Mouse (Mus musculus): ENCODE data around the gene Syde2.
"Not testable (repeated sequence)": the region's sequence is repeated elsewhere in the genome, so short reads cannot be mapped to it uniquely, and the experiment has no call there.

Syde2 gene

DNA sequence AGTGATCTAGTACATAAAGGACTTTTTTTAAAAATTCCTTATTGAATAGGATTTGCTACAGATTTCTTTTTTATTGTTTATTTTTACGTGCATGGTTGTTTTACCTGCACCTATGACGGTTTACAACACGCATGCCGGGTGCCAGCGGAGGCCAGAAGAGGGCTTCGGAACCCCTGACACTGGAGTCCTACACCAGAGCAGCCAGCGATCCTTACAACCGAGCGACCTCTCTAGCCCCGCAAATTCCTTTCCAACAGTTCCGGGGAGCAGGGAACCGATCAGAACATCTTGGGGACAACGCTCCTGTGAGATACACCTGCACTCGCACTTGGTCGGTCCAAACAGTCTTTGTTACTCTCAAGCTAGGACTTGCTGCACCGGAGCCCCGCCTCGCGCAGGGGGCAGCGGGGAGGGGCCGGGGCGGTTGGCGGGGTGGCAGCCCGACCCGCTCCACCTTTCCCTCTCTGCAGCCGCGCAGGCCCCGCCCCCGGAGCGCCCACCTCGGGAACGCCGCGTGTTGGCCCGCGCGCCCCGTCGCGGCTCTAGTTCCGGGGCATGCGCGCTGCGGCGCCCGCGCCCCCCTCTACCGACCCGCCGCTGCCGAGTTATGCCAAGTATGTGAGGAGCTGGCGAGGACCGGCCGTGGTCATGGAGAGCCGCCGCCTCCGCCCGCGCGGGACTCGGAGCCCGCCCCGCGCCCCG is at the start of gene Syde2:
Gene Syde2, plus strand, starts transcription at position 603 of the 702 bp plus-strand sequence.
- peak; percentile 7 for DNase-seq (ENCODE audit: low spot score)

DNA sequence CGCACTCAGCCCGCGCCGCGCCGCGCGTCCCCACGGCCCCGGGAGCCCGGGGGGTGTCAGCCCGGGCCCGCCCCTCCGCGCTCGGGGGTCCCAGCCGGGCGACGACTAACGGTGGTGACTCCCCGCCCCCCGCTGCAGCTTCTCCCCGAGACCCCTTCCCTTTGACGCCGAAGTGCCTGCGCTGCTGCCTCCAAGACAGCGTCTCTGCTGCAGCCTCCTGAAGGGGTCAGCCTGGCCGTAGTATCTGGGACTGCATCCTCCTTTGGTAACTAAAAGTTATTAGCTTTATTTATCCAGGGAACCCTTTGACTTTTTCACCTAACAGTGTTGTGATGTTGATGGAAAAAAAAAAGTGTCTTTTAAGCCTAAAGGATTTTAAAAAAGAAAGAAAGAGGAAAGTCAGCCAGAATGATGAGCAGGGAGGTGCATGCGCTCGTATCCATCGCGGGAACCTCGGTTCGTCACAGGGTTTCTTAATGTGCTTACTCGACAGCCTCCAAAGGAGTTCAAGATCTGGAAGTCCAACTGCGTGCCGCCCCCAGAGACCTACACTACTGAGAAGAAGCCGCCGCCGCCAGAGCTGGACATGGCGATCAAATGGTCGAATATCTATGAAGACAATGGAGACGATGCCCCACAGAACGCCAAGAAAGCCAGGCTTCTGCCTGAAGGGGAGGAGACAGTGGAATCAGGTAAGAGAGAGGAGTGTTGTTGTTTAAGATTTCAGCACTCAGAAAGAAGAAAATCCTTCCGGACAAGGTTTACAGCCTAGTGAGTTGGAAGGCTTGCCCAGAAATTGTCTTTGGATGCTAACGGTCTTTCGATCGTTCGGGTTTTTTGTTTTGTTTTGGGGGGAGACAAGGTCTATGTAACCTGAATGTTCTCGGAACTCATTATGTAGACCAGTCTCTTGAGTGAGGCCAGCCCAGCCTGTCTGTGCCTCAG is 49.0 kb upstream of the Syde2 start:
- DNase-seq (ENCODE audit: low spot score): no peak

DNA sequence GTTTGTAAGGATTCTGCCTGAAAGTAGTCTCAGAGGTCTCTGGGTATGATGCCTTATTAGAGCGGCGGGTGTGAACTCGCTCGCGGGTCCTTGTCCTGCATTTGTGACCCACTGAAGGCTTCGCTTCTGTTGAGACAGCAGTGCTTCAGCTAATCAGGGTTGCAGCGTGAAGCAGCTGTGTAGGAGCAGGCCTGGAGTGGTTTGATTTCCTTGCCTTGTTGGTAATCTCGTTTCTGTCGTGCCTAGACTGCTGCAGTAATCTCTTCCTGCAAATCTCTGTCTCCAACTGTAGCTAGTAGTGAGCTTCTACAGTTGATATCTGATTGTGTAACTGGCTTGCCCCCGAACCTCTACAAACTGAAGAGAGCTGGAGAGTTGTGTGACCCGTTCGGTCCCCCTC is 48.3 kb upstream of the Syde2 start:
- no peak for DNase-seq (ENCODE audit: low spot score)

DNA sequence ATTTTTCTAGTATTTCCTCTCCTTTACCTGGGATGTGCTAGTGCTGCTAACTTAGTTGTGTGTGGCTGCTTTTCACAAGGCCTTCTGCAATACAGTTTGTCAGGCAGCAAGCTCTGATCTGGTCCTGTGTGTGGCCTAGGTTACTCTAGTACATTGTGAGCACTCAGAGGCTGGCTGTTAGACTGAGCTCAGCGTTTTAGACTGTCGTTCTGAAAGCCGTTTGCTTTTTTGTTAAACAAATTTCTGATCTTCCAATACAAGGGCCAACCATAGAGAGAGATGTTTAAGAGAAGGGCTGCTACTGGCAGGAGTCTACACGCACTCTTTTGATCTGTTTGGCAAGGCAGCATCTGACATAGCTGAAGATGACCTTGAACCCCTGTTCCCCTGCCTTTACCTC is 47.7 kb upstream of the Syde2 start:
- DNase-seq (ENCODE audit: low spot score): no peak

DNA sequence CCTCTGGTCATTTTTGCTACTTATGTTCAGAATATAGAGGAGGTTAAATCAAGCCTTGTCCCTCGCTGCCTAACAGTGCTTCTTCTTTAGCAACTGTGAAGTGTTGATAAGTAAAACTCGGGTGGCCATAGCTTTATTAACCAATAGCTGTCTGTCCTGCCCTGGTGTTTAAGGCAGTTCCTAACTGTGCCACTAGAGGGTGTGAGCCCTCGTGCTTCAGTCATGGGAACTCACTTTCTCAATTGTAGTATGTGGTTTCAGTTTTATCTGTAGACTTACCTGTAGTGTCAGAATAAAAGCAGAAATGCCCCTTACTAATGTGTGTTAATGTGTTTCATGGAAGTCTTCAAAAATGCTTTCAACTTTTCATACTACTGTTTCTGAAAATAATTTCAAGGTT is 45.7 kb upstream of the Syde2 start:
- peak; percentile 51 for DNase-seq (ENCODE audit: low spot score)

DNA sequence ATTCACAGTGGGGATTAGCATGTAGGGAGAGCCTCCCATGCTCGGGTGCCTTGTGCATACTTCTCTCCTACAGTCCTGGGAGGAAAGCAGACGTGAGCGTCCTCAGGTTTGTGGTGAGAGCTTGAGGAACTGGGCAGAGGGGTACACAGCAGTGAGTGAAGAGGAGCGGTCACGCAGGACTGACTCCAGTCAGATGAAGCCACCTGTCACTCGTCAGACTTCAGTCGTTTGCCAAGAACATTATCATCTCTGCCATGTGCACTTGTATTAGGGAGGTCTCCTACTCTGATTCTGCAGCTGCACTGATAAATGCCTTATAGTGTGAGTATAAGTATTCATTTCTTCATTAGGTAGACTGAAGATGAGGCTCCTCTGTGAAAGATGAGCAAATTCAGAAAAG is 43.3 kb upstream of the Syde2 start:
- DNase-seq (ENCODE audit: low spot score): no peak

DNA sequence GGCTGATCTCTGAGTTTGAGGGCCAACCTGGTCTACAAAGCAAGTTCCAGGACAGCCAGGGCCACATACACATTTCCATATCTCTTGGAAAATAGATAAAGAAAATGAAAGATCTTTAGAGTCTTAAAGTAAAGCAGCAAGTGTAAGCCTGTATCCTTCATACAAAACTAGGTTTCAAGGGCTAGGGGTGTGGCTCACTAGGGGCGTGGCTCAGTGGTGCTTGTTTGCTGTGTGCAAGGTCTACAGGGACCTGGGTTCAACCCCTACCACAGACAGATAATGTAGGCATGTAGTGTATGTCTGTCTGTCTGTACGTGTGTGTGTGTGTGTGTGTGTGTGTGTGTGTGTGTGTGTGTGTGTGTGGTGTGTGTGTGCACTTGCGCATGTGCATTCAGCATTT is 41.8 kb upstream of the Syde2 start:
- DNase-seq (ENCODE audit: low spot score): no peak

DNA sequence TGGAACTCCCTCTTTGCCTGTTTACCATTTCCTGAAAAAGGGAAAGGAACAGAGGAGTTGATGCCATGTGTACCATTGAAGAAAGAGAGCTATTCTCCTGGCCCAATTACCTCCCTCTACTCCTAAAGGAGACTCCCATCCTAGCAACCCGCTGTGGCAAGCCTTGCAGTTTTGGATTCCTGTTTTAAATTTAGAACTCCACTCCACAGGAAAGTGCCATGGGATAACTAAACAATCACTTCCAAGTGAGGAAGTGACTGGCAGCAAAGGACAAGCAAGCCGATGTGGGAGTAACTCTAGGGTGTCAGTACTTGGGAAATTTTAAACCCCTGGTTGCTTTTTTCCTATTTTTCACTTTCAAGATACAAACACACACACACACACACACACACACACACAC is 41.0 kb upstream of the Syde2 start:
- no peak for DNase-seq (ENCODE audit: low spot score)

DNA sequence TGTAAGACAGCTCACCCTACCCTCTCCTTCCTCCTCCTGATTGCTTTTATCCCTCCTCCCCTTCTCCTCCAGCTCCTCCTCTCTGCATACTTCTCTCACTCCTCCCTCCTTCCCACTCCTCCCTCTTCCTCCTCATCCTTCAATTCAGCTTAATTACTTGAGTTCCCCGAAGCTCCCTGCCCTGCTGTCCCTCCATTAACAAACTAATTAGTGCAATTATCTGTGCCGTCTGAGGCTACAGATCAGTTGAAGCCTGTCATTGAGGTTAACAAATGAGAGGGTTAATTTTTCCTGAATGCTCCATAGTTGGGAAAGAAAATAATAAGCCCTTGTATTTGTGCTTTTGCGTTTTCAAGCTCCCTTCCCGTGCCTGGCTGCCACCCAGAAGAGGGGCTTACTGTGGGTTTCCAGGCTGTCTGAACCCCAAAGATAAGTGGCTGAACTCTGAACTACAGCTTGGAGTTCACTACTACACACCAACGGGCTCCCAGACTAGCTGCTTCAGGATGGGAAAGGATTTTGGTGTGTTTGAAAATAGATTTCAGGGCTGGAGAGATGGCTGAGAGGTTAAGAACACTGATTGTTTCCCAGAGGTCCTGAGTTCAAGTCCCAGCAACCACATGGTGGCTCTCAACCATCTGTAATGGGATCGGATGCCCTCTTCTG is 40.0 kb upstream of the Syde2 start:
- no peak for DNase-seq (ENCODE audit: low spot score)

DNA sequence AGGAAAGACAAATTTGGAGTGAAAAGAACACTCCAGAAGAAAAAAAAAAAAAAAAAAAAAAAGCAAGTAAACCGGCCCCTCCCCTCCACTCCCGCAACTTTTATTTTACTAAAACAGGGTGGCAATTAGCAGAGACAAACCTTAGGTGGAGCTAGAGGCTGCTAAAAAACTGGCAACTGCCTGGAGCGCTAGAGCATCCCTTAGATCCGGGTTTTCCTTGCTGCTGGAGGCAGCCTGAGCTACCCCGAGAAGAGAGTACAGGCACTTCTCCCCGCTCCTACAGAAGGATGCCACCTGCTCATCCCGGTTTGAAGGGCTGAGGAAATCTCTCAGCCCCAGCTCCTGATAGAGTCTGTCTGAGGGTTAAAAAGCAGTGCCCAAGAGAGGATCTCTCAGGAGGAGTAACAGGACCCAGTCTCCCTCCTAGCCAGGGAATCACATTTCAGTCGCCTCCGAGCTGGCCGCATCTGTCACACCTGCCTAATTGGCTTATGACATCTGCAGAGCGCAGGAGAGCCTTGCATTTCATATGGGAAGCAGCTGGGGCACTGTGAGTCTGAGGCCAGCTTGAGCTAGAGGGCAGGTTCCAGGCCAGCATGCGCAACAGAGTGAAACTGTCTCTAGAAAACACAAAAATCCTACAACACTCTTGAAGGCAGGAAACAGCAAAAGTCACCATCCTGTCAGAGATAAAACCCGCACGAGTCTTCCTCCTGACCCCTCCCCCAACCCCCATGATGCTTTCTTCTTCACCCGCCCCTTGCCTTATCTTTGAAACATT is 37.4 kb upstream of the Syde2 start:
- peak; percentile 30 for DNase-seq (ENCODE audit: low spot score)

DNA sequence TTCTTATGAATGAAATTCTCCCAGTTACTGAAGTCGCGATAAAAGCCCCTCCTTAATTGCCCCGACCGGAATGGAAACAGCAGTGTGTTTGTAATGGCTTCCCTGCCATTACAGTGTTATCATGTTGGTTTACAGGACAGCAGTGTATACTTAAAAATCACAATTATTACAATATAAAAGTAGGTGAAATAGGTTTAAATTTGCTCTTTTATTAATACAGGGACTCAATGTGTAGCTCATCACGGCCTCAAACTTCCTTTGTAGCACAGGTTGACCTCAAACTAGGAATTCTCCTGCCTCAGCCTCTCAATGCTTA is 36.9 kb upstream of the Syde2 start:
- no peak for DNase-seq (ENCODE audit: low spot score)

DNA sequence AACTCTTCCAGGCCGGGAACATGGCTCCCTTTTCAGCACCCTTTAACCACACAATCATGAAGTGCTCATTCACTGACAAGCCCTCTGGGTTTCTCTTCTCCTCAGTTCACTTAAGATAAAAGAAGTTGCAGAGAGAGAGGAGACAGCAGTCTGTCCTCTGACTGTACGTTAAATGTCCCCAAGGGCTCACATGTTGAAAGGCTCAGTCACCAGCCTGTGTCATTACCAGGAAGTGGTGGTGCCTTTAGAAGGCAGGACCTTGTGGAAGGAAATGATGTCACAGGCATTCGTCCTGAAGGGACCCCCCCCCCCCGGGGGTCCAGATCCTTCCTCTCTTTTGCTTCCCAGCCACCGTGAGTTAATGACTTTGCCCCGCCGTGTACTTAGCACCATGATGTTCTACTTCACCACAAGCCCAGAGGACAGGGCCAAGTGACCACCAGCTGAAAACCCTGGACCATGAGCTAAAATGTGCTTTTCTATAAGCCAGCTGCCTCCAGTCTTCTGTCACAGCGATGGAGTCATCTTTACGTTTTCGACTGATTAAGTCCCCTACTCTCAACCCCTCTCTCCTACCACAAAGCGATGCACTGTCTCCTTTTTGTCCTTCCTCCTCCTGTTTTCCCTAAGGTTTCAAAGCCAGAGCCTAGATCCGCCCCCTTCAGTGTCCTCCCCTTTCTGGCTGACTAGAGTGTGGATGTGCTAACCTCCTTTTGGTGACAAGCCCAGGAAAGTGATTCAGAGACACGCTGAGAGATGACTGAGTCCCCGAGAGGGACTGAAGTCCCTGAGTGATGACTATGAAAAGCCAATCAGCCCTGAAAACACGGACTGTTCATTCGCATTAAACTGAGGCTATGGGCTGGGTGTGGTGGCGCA is 36.1 kb upstream of the Syde2 start:
- no peak for DNase-seq (ENCODE audit: low spot score)

DNA sequence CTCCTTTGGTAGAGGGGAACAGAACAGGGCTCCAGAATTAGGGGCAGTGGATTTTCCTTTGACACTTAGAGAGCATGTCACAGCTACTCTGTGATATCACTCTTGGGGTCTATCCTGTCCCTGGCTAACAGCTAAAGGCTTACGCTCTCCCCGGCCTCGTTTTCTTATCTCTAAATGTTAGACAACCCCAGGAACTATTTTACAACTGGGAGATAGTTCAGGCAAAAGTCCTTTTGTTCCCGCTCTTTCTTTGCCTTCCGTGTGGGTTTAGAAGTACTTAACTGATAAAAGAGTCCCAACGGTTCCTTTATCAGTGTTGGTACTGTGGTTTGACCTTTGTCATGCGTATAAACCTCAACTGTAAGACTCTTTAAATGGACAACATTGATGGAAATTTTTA is 34.7 kb upstream of the Syde2 start:
- DNase-seq (ENCODE audit: low spot score): no peak

DNA sequence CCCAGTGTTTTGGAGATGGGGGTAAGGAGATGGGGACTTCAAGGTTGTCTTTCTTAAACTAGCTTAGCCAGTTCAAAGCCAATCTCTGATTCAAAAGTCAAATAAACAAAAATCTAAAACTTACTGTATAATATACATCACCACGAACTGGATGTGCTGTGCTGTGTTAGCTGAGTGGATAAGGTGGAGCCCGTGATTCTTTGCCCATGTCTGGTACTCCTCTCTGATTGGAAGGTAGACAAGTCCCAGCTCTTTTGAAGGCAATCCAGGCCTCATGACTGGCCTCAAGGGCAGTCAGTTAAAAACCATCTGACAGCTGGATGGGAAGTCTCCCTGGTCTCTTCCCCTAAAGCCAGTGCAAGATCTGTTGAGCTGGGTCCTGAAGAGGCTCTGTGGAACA is 34.3 kb upstream of the Syde2 start:
- no peak for DNase-seq (ENCODE audit: low spot score)

DNA sequence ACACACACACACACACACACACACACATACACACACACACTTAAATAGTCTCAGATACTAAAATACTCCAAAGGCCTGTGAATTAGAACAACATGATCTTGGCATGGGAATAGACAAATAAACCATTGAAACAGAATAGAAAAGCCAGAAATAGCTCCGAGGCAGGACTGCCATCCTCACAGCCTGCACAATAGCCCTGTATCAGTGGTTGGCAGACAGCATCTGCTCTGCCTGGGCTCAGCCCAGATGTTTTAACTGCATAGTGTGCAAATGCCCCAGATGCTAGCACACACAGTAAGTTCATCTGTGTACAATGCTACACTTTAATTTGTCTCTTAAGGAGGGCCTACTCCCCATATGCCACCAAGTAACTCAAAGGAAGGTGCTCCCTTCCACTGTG is 27.8 kb upstream of the Syde2 start:
- DNase-seq (ENCODE audit: low spot score): no peak

DNA sequence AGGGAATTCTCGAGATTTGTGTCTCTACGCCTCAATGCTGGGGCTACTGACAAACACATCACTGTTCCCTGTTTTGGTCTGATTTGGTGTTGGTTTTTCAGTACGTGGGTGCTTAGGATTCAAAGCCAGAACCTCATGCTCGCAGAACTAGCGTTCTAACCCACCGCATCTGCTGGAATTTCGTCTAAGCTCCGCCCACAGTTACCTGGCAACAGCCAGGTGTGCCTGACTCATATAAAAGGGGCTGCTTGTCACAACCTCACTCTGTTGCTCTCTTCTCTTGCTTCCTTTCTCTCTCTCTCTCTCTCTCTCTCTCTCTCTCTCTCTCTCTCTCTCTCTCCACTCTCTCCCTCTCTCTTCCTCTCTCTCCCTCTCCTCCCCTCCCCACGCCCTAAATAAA is 25.3 kb upstream of the Syde2 start:
- no peak for DNase-seq (ENCODE audit: low spot score)

DNA sequence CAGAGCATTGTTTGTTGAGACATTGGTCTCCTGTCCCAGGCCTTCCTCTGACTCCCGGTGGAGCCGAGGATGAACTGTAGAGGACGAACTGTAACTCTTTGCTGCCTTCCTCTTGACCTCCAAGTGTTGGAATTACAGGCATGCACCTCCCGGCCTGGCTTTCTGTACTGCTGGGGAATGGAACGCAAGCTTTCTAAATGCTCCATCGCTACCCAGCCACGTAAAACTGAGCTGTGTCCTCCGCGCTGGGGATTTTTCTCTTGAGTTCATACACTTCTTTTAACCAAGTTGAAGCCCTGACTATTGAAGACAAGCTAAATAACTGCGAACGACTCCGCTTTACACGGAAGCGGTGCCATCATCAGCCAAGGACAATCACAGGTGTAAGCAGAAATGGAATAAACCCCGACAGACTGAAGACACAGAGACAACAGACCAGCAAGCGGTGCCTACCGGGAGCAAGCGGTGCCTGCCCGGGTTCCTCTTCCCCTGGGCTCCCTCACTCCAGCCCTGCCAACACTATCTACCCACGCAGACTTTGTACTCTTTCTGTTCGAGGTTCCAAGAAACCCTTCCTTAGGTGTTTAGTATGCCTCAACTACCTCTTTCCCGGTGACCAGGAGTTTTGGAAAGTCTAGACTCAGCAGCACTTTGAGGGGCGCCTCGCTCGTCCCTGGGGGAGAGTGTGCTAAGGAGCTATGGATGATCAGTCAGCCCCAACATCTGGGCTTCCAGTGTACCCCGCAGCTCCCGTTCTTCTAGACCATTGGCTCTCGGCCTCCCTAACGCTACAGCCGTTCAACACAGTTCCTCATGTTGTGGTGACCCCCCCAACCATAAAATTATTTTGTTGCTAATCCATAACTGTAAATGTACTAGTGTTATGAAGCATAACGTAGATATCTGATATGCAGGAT is 24.3 kb upstream of the Syde2 start:
- DNase-seq (ENCODE audit: low spot score): no peak

DNA sequence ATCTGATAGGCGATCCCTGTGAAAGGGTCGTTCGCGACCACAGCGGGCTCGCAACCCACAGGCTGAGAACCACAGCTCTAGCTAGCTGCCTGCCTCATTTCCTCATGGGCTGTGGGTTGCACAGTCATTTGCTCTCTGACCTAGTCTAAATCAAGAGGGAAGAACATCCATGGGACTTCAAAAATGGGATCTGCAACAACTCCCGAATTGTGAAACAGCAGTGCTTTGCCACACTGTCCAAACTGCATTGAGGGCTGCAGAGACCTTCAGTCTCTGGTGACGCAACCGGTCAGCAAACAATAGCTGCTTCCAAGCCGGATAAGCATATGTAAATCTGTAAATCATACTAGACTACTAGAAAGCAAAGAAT is 23.7 kb upstream of the Syde2 start:
- no peak for DNase-seq (ENCODE audit: low spot score)

DNA sequence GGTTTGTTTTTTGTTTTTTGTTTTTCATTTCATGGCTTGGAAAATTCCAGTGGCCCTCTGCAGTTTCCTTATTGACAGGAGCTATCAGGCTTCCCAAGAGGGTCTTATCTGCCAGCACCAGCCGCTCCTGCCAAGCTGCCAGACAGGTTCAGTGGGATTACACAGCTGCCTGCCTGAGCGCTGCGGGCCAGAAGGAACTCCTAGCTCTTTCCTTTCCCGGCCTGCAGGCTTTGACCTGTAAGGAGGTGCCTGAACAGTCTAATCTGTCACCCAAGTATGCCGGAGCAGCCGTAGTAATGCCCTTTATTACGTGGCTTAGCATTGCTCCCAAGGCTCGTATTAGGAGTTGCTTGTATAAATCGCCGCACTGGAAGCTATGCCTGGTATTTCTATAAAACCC is 23.2 kb upstream of the Syde2 start:
- DNase-seq (ENCODE audit: low spot score): no peak

DNA sequence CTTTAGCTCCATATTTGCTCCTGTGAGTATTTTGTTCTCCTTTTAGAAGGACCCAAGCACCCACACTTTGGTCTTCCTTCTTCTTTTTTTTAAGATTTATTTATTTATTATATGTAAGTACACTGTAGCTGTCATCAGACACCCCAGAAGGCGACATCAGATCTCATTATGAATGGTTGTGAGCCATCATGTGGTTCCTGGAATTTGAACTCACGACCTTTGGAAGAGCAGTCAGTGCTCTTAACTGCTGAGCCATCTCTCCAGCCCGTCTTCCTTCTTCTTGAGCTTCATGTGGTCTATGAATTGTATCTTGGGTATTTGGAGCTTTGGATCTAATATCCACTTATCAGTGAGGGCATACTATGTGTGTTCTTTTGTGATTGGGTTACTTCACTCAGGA is 22.1 kb upstream of the Syde2 start:
- not testable (repeated sequence) for DNase-seq (ENCODE audit: low spot score)
